Mouse (Mus musculus): ENCODE data around the gene Crebl2.

Gene Crebl2

GRCm38 (mm10) chr6:134903891-134904884 lies 74.2 kb downstream of the Crebl2 start:
- in situ Hi-C loops (cut with MboI, MseI), result loop anchor here (25.0 kb wide), 1 partner anchor 1608 kb away; the partner anchor contains the start of gene Atf7ip

GRCm38 (mm10) chr6:134905811-134906210 lies 75.9 kb downstream of the Crebl2 start:
- in situ Hi-C loops (cut with MboI, MseI), result loop anchor here (25.0 kb wide), 1 partner anchor 1606 kb away; the partner anchor contains the start of gene Atf7ip

Data from T-helper 1 cell (primary cell).